Mouse (Mus musculus) olfactory bulb, adult 2 months (tissue): ENCODE measurements around the gene Plin5.
"Not testable (repeated sequence)": the region's sequence is repeated elsewhere in the genome, so short reads cannot be mapped to it uniquely, and the experiment has no call there.

Source experiments
- CTCF ChIP-seq: fragments of 200-500 bp; IDR thresholded peaks from 2 replicates; pipeline ENCODE4 v1.5.1; 2012; ENCODE audit warnings: low read depth, mild to moderate bottlenecking, low read length, moderate library complexity; ENCODE audit not compliant: insufficient read depth
- POLR2A ChIP-seq: fragments of 200-500 bp; IDR thresholded peaks from 2 replicates; pipeline ENCODE4 v1.6.1; 2012; ENCODE audit warnings: mild to moderate bottlenecking, low read depth, low read length, moderate library complexity; ENCODE audit not compliant: insufficient read depth

GRCm38 (mm10) chr17:56106436-56106835, 11.0 kb downstream of the Plin5 start:
- not testable (repeated sequence) for TF ChIP-seq POLR2A, CTCF
